Mouse (Mus musculus) macrophage (primary cell): ENCODE results near the gene Ccdc188. TPM values are rescaled to one million over a fixed set of nuclear protein-coding genes. Genes with fewer than 3 reads are reported as not detected.

Experiments
- H3K27ac ChIP-seq: fragments of 350-480 bp; formaldehyde crosslinking; 2 replicates; pipeline ENCODE4 v1.9.0; 2021
- H3K36me3 ChIP-seq: fragments of 350-480 bp; formaldehyde crosslinking; 2 replicates; pipeline ENCODE4 v1.9.0; 2021; ENCODE audit errors: inconsistent target
- H3K4me3 ChIP-seq: fragments of 350-480 bp; formaldehyde crosslinking; 2 replicates; pipeline ENCODE4 v1.9.0; 2021; ENCODE audit errors: inconsistent target
- H3K79me2 ChIP-seq: fragments of 350-480 bp; formaldehyde crosslinking; 2 replicates; pipeline ENCODE4 v1.9.0; 2021; ENCODE audit errors: inconsistent target
- WGBS: methylation state at CpG from one replicate; pipeline ENCODE4 v1.1.7; 2026; ENCODE audit warnings: inconsistent platforms; ENCODE audit not compliant: missing documents; 5-methylcytosine and 5-hydroxymethylcytosine counted together
- polyA plus RNA-seq: library from polyadenylated mRNA; stranded (reverse); fragments of 250-400 nt; gene quantifications from 3 replicates; pipeline ENCODE4 v1.2.4, GENCODE M21; 2018; ENCODE audit warnings: inconsistent platforms

Ccdc188 gene
- polyA plus RNA-seq, 1 experiment from 2014 or later = not detected

- Histone ChIP-seq H3K4me3 (no peak overlapping the region), H3K27ac (no peak overlapping the region), H3K36me3 (0 out of 2 replicates have a peak, but pooled peaks cover 8% of the 10 kb centered on the region), H3K79me2 (no peaks in the 10 kb centered on the region)
- WGBS = 32% methylated on average over 8 of the region's 8 CpGs
These were observed 2.3 kb downstream of the Ccdc188 start for GRCm38 (mm10) chr16:18220001-18220400.

GRCm38 (mm10) chr16:18220856-18221542 lies 3.3 kb downstream of the Ccdc188 start:
- no peak overlapping the region for H3K27ac ChIP-seq

GRCm38 (mm10) chr16:18221543-18221898 lies 3.8 kb downstream of the Ccdc188 start:
- Histone ChIP-seq H3K27ac (no peak overlapping the region), H3K79me2 (no peaks in the 10 kb centered on the region), H3K36me3 (peaks cover 15% of the 10 kb centered on the region), H3K4me3 (no peak overlapping the region)
- 73% methylated on average over 11 of the region's 11 CpGs for WGBS

More at GRCm38 (mm10) chr16:18220856-18221542, 3.3 kb downstream of the Ccdc188 start:
- WGBS = 87% methylated on average over 6 of the region's 6 CpGs
- peaks cover 9% of the 10 kb centered on the region; the same call in 1 of the 2 replicates for H3K36me3 ChIP-seq
- H3K79me2 ChIP-seq = no peaks in the 10 kb centered on the region
- no peak overlapping the region for H3K4me3 ChIP-seq

- Histone ChIP-seq H3K36me3 (peaks cover 17% of the 10 kb centered on the region), H3K4me3 (no peak overlapping the region), H3K79me2 (no peaks in the 10 kb centered on the region), H3K27ac (no peak overlapping the region)
- WGBS = 88% methylated on average over 11 of the region's 11 CpGs
These were observed 4.5 kb downstream of the Ccdc188 start for GRCm38 (mm10) chr16:18222188-18222587.

- Histone ChIP-seq H3K36me3 (peaks cover 25% of the 10 kb centered on the region), H3K4me3 (no peak overlapping the region), H3K27ac (no peak overlapping the region), H3K79me2 (peaks cover 24% of the 10 kb centered on the region; the same call in 1 of the 2 replicates)
- WGBS = 95% methylated on average over 12 of the region's 13 CpGs
These were observed 9.5 kb downstream of the Ccdc188 start for GRCm38 (mm10) chr16:18227187-18227586.

GRCm38 (mm10) chr16:18227897-18228422 lies 10.3 kb downstream of the Ccdc188 start:
- Histone ChIP-seq H3K4me3 (no peak overlapping the region), H3K36me3 (peaks cover 25% of the 10 kb centered on the region), H3K79me2 (peaks cover 24% of the 10 kb centered on the region; the same call in 1 of the 2 replicates), H3K27ac (no peak overlapping the region)
- WGBS = 98% methylated on average over 20 of the region's 20 CpGs

- no peak overlapping the region for H3K27ac ChIP-seq
- peaks cover 25% of the 10 kb centered on the region for H3K36me3 ChIP-seq
- 98% methylated on average over 4 of the region's 4 CpGs for WGBS
- H3K79me2 ChIP-seq = peaks cover 28% of the 10 kb centered on the region; the same call in 1 of the 2 replicates
- H3K4me3 ChIP-seq = no peak overlapping the region
These were observed 11.2 kb downstream of the Ccdc188 start for GRCm38 (mm10) chr16:18228856-18229255.

- peaks cover 21% of the 10 kb centered on the region for H3K36me3 ChIP-seq
- peaks cover 28% of the 10 kb centered on the region; the same call in 1 of the 2 replicates for H3K79me2 ChIP-seq
- 46% methylated on average over 11 of the region's 11 CpGs for WGBS
- H3K27ac ChIP-seq = no peak overlapping the region
- no peak overlapping the region for H3K4me3 ChIP-seq
These were observed 11.9 kb downstream of the Ccdc188 start for GRCm38 (mm10) chr16:18229622-18230021.

GRCm38 (mm10) chr16:18230617-18231016 lies 12.9 kb downstream of the Ccdc188 start:
- 94% methylated on average over 6 of the region's 6 CpGs for WGBS
- Histone ChIP-seq H3K4me3 (no peak overlapping the region), H3K36me3 (peaks cover 16% of the 10 kb centered on the region), H3K79me2 (peaks cover 28% of the 10 kb centered on the region; the same call in 1 of the 2 replicates), H3K27ac (no peak overlapping the region)

GRCm38 (mm10) chr16:18231047-18231446 lies 13.4 kb downstream of the Ccdc188 start:
- no peak overlapping the region for H3K27ac ChIP-seq
- 92% methylated on average over 3 of the region's 3 CpGs for WGBS

GRCm38 (mm10) chr16:18231451-18231850 lies 13.8 kb downstream of the Ccdc188 start:
- H3K79me2 ChIP-seq = peaks cover 28% of the 10 kb centered on the region; the same call in 1 of the 2 replicates
- H3K36me3 ChIP-seq = peaks cover 11% of the 10 kb centered on the region
- WGBS = 93% methylated on average over 3 of the region's 4 CpGs
- H3K27ac ChIP-seq = no peak overlapping the region
- no peak overlapping the region for H3K4me3 ChIP-seq

More at GRCm38 (mm10) chr16:18231047-18231446, 13.4 kb downstream of the Ccdc188 start:
- peaks cover 28% of the 10 kb centered on the region; the same call in 1 of the 2 replicates for H3K79me2 ChIP-seq
- peaks cover 15% of the 10 kb centered on the region for H3K36me3 ChIP-seq
- no peak overlapping the region for H3K4me3 ChIP-seq

- peaks cover 28% of the 10 kb centered on the region; the same call in 1 of the 2 replicates for H3K79me2 ChIP-seq
- H3K4me3 ChIP-seq = no peak overlapping the region
- H3K27ac ChIP-seq = no peak overlapping the region
- 13% methylated on average over 1 of the region's 1 CpGs for WGBS
- no peaks in the 10 kb centered on the region for H3K36me3 ChIP-seq
These were observed 15.8 kb downstream of the Ccdc188 start for GRCm38 (mm10) chr16:18233451-18233850.

GRCm38 (mm10) chr16:18233919-18234670 lies 16.4 kb downstream of the Ccdc188 start:
- 14% methylated on average over 13 of the region's 13 CpGs for WGBS
- H3K27ac ChIP-seq = no peak overlapping the region
- peaks cover 5% of the 10 kb centered on the region; the same call in 1 of the 2 replicates for H3K36me3 ChIP-seq
- H3K79me2 ChIP-seq = peaks cover 28% of the 10 kb centered on the region; the same call in 1 of the 2 replicates
- peak overlapping the region; percentile 47 for H3K4me3 ChIP-seq

- H3K27ac ChIP-seq = 0 out of 2 replicates have a peak within 1 kb of the TSS, but pooled peaks have one; percentile 2
- WGBS = under 1% methylated on average over 50 of the region's 79 CpGs
These were observed 17.2 kb downstream of the Ccdc188 start, which contains the start of gene Zdhhc8 for GRCm38 (mm10) chr16:18234671-18235388. Gene Zdhhc8, minus strand, starts transcription at chr16:18235136.

More at GRCm38 (mm10) chr16:18234671-18235388, 17.2 kb downstream of the Ccdc188 start, which contains the start of gene Zdhhc8:
- Histone ChIP-seq H3K36me3 (peaks cover 12% of the 10 kb centered on the region), H3K4me3 (peak within 1 kb of the TSS; percentile 56), H3K79me2 (peaks cover 26% of the 10 kb centered on the region; the same call in 1 of the 2 replicates)
